ENCODE assay signal across 26 mouse cellular contexts in genomic region chr7:62366730-62367129, GRCm38 (mm10). TPM values are rescaled to one million over a fixed set of nuclear protein-coding genes. Genes with fewer than 3 reads are reported as not detected.
A peak's percentile ranks its signal among the peaks of the same experiment; 100 is the strongest.
DNase-seq lines count a peak whose midpoint lies in the region; ATAC-seq lines count a peak whose summit lies in the region.
"Had no signal": no experiment of that assay in that cellular context is flagged by ENCODE, and none has a peak within 500 bp of the region (broad histone marks: within the 10 kb centered on the region; RNA-seq: fewer than 3 reads in every experiment).

No protein-coding gene starts in this region.

- H3K4me3 ChIP-seq in neural tube, embryonic 12.5 days, result peak overlapping the region; percentile 16
- H3K4me3 ChIP-seq in hindbrain, embryonic 14.5 days (replicated peaks; ENCODE audit: low read length), result peak overlapping the region; percentile 24
- peak overlapping the region; percentile 7; the same call in 1 of the 2 replicates for H3K4me3 ChIP-seq in midbrain, embryonic 14.5 days (replicated peaks; ENCODE audit: low read depth, low read length)
- peak overlapping the region; percentile 27 for H3K4me3 ChIP-seq in neural tube, embryonic 15.5 days (replicated peaks)
- H3K4me3 ChIP-seq: embryonic facial prominence, embryonic 13.5 days; erythroblast, embryonic 14.5 days; heart, embryonic 13.5 days had no signal

- peaks cover 5% of the 10 kb centered on the region; the same call in 1 of the 2 replicates for H3K9me3 ChIP-seq in neural tube, embryonic 12.5 days
- H3K9me3 ChIP-seq in hindbrain, embryonic 14.5 days (ENCODE audit: control insufficient read depth, low read length), result 0 out of 2 replicates have a peak, but pooled peaks cover 5% of the 10 kb centered on the region
- no peaks in the 10 kb centered on the region for H3K9me3 ChIP-seq in midbrain, embryonic 14.5 days (ENCODE audit: control insufficient read depth, low read length)
- no peaks in the 10 kb centered on the region for H3K9me3 ChIP-seq in neural tube, embryonic 15.5 days (replicated peaks)
- H3K9me3 ChIP-seq: embryonic facial prominence, embryonic 13.5 days had no signal

- H3K4me2 ChIP-seq in neural tube, embryonic 12.5 days (replicated peaks), result no peak overlapping the region
- H3K4me2 ChIP-seq in hindbrain, embryonic 14.5 days (replicated peaks), result peak overlapping the region; percentile 45
- peak overlapping the region; percentile 46 for H3K4me2 ChIP-seq in midbrain, embryonic 14.5 days (ENCODE audit: low read length)
- peak overlapping the region; percentile 34; the same call in 1 of the 2 replicates for H3K4me2 ChIP-seq in neural tube, embryonic 15.5 days
- H3K4me2 ChIP-seq: embryonic facial prominence, embryonic 13.5 days; heart, embryonic 13.5 days had no signal

- ATAC-seq in neural tube, embryonic 12.5 days (ENCODE audit: low FRiP score, low read depth), result no peak
- peak; percentile 27; the same call in 1 of the 2 replicates for ATAC-seq in hindbrain, embryonic 14.5 days (ENCODE audit: low FRiP score)
- ATAC-seq in midbrain, embryonic 14.5 days (ENCODE audit: low FRiP score, low TSS enrichment), result no peak
- peak; percentile 50; the same call in 1 of the 2 replicates for ATAC-seq in neural tube, embryonic 15.5 days (ENCODE audit: low FRiP score)

- H3K27me3 ChIP-seq in neural tube, embryonic 12.5 days (replicated peaks), result no peaks in the 10 kb centered on the region
- H3K27me3 ChIP-seq in hindbrain, embryonic 14.5 days (ENCODE audit: control insufficient read depth, insufficient read depth, low read length), result no peaks in the 10 kb centered on the region
- H3K27me3 ChIP-seq in midbrain, embryonic 14.5 days (ENCODE audit: control insufficient read depth, insufficient read depth, low read length), result no peaks in the 10 kb centered on the region
- no peaks in the 10 kb centered on the region for H3K27me3 ChIP-seq in neural tube, embryonic 15.5 days (replicated peaks)
- H3K27me3 ChIP-seq: embryonic facial prominence, embryonic 13.5 days; heart, embryonic 13.5 days had no signal

- H3K4me1 ChIP-seq in neural tube, embryonic 12.5 days, result no peaks in the 10 kb centered on the region
- no peaks in the 10 kb centered on the region for H3K4me1 ChIP-seq in hindbrain, embryonic 14.5 days (replicated peaks; ENCODE audit: control insufficient read depth, insufficient read depth, low read length)
- no peaks in the 10 kb centered on the region for H3K4me1 ChIP-seq in midbrain, embryonic 14.5 days (ENCODE audit: control insufficient read depth, insufficient read depth, low read length)
- H3K4me1 ChIP-seq in neural tube, embryonic 15.5 days, result no peaks in the 10 kb centered on the region
- H3K4me1 ChIP-seq: embryonic facial prominence, embryonic 13.5 days; heart, embryonic 13.5 days had no signal

- no peak overlapping the region for H3K9ac ChIP-seq in neural tube, embryonic 12.5 days
- H3K9ac ChIP-seq in hindbrain, embryonic 14.5 days, result peak overlapping the region; percentile 62
- H3K9ac ChIP-seq in midbrain, embryonic 14.5 days (replicated peaks; ENCODE audit: low read length), result peak overlapping the region; percentile 42; the same call in 1 of the 2 replicates
- H3K9ac ChIP-seq in neural tube, embryonic 15.5 days (replicated peaks), result 0 out of 2 replicates have a peak overlapping the region, but pooled peaks have one; percentile 28
- H3K9ac ChIP-seq: embryonic facial prominence, embryonic 13.5 days; heart, embryonic 13.5 days had no signal

- peak overlapping the region; percentile 53; the same call in 1 of the 2 replicates for H3K27ac ChIP-seq in neural tube, embryonic 12.5 days
- peak overlapping the region; percentile 93 for H3K27ac ChIP-seq in hindbrain, embryonic 14.5 days
- H3K27ac ChIP-seq in midbrain, embryonic 14.5 days (replicated peaks; ENCODE audit: low read depth, low read length), result peak overlapping the region; percentile 75
- H3K27ac ChIP-seq in neural tube, embryonic 15.5 days (replicated peaks), result peak overlapping the region; percentile 78
- H3K27ac ChIP-seq: embryonic facial prominence, embryonic 13.5 days; heart, embryonic 13.5 days; macrophage had no signal

- H3K36me3 ChIP-seq in neural tube, embryonic 12.5 days, result no peaks in the 10 kb centered on the region
- no peaks in the 10 kb centered on the region for H3K36me3 ChIP-seq in hindbrain, embryonic 14.5 days (replicated peaks; ENCODE audit: control insufficient read depth, insufficient read depth)
- no peaks in the 10 kb centered on the region for H3K36me3 ChIP-seq in midbrain, embryonic 14.5 days (ENCODE audit: control insufficient read depth, insufficient read depth, low read length)
- H3K36me3 ChIP-seq in neural tube, embryonic 15.5 days, result no peaks in the 10 kb centered on the region
- H3K36me3 ChIP-seq: embryonic facial prominence, embryonic 13.5 days; heart, embryonic 13.5 days had no signal

- no peak for DNase-seq in neural tube, embryonic 10.5 days (ENCODE audit: extremely low spot score, low spot score)
- peak; percentile 58 for DNase-seq in hindbrain, embryonic 14.5 days (ENCODE audit: low spot score)
- DNase-seq in midbrain, embryonic 14.5 days, result peak; percentile 67
- DNase-seq in adrenal gland, postnatal 14 days, result no peak
- no peak for DNase-seq in frontal cortex, adult 2 months (ENCODE audit: extremely low spot score in 1 of 2, low spot score in 1 of 2)
- no peak for DNase-seq in frontal cortex, postnatal 36 days (ENCODE audit: low spot score in 2 of 2)
- DNase-seq: adrenal gland, adult 2 months; cerebellum, adult 8-10 months; cerebellum, postnatal 36 days; embryo, embryonic 11 days; gastrocnemius, postnatal 14 days; heart, adult 18-20 months; heart, postnatal 14 days; kidney, adult 18-20 months; layer of hippocampus, postnatal 36 days; retina, postnatal 1 day; thymus, postnatal 25 days had no signal

- WGBS in neural tube, embryonic 12.5 days, result 62% methylated on average over 8 of the region's 8 CpGs
- WGBS in hindbrain, embryonic 14.5 days, result 44% methylated on average over 8 of the region's 8 CpGs
- 54% methylated on average over 8 of the region's 8 CpGs for WGBS in midbrain, embryonic 14.5 days
- WGBS in neural tube, embryonic 15.5 days, result 56% methylated on average over 8 of the region's 8 CpGs

RNA-seq across cellular contexts. Expression of gene Magel2, which starts 10.1 kb away (rescaled TPM):
- polyA plus RNA-seq in neural tube, embryonic 12.5 days (2016; fragmentation: Nextera tagmentation; extraction: Ambion mirVana), result 7.2 and 8.2 TPM in 2 replicates
- 17.2 and 17.6 TPM in 2 replicates for polyA plus RNA-seq in hindbrain, embryonic 14.5 days (2014; fragmentation: Nextera tagmentation; extraction: Ambion mirVana)
- 16.2 and 16.3 TPM in 2 replicates for polyA plus RNA-seq in midbrain, embryonic 14.5 days (2014; fragmentation: Nextera tagmentation; extraction: Ambion mirVana)
- 12.0 and 13.8 TPM in 2 replicates for polyA plus RNA-seq in neural tube, embryonic 15.5 days (2015; fragmentation: Nextera tagmentation; extraction: Ambion mirVana)
- total RNA-seq in adrenal gland, postnatal 14 days (2021), result 2.0 and 3.1 TPM in 2 replicates
- polyA plus RNA-seq in frontal cortex, adult 2 months (2012; rRNA removed), result 0.53 and 0.80 TPM in 2 replicates
- total RNA-seq: heart, adult 18-20 months; heart, postnatal 14 days; liver, adult 2 months; MEL had no signal
- polyA plus RNA-seq: liver, adult 2 months; macrophage; spleen, adult 2 months had no signal

RNA-seq across cellular contexts. Expression of gene Ndn, which starts 20.4 kb away (rescaled TPM):
- polyA plus RNA-seq in neural tube, embryonic 12.5 days (2016; fragmentation: Nextera tagmentation; extraction: Ambion mirVana), result 225 and 251 TPM in 2 replicates
- polyA plus RNA-seq in hindbrain, embryonic 14.5 days (2014; fragmentation: Nextera tagmentation; extraction: Ambion mirVana), result 536 and 618 TPM in 2 replicates
- polyA plus RNA-seq in midbrain, embryonic 14.5 days (2014; fragmentation: Nextera tagmentation; extraction: Ambion mirVana), result 622 and 693 TPM in 2 replicates
- 397 and 487 TPM in 2 replicates for polyA plus RNA-seq in neural tube, embryonic 15.5 days (2015; fragmentation: Nextera tagmentation; extraction: Ambion mirVana)
- total RNA-seq in adrenal gland, postnatal 14 days (2021), result 77.8 and 79.0 TPM in 2 replicates
- 110 and 122 TPM in 2 replicates for polyA plus RNA-seq in frontal cortex, adult 2 months (2012; rRNA removed)
- total RNA-seq: MEL had no signal
- polyA plus RNA-seq: macrophage had no signal

RNA-seq across cellular contexts. Expression of gene Mkrn3, which starts 53.2 kb away (rescaled TPM):
- polyA plus RNA-seq in neural tube, embryonic 12.5 days (2016; fragmentation: Nextera tagmentation; extraction: Ambion mirVana), result 17.2 and 17.6 TPM in 2 replicates
- polyA plus RNA-seq in hindbrain, embryonic 14.5 days (2014; fragmentation: Nextera tagmentation; extraction: Ambion mirVana), result 20.4 and 22.2 TPM in 2 replicates
- 21.9 and 22.5 TPM in 2 replicates for polyA plus RNA-seq in midbrain, embryonic 14.5 days (2014; fragmentation: Nextera tagmentation; extraction: Ambion mirVana)
- 17.1 and 21.2 TPM in 2 replicates for polyA plus RNA-seq in neural tube, embryonic 15.5 days (2015; fragmentation: Nextera tagmentation; extraction: Ambion mirVana)
- total RNA-seq in adrenal gland, postnatal 14 days (2021), result 0.78 and 1.4 TPM in 2 replicates
- 4.4 and 4.5 TPM in 2 replicates for polyA plus RNA-seq in frontal cortex, adult 2 months (2012; rRNA removed)
- total RNA-seq: MEL had no signal
- polyA plus RNA-seq: erythroblast, embryonic 14.5 days had no signal

Comparison
In these comparisons a context has a peak if more than half of its experiments do, and no peak if none do; other contexts are left out.
1. ATAC-seq: peak in hindbrain, embryonic 14.5 days (single experiment) and neural tube, embryonic 15.5 days (single experiment); none in neural tube, embryonic 12.5 days (single experiment) and midbrain, embryonic 14.5 days (single experiment).
2. DNase-seq: peak in hindbrain, embryonic 14.5 days (single experiment) and midbrain, embryonic 14.5 days (single experiment); none in neural tube, embryonic 10.5 days (single experiment), adrenal gland, postnatal 14 days (single experiment), frontal cortex, adult 2 months (0 of 2) and frontal cortex, postnatal 36 days (0 of 2).
3. Peak in every context shown above with its lines, with median percentiles within 50 percentile points of each other: H3K27ac ChIP-seq and H3K4me3 ChIP-seq.